Comparison of ENCODE assay signal across 15 mouse cellular contexts in genomic region chr10:117559615-117560395, GRCm38 (mm10).
DNase-seq lines count a peak whose midpoint lies in the region; ATAC-seq and TF ChIP-seq lines count a peak whose summit lies in the region.
"Had no signal": no experiment of that assay in that cellular context is flagged by ENCODE, and none has a peak within 500 bp of the region (broad histone marks: within the 10 kb centered on the region; RNA-seq: fewer than 3 reads in every experiment).

No protein-coding gene starts in this region.

- H3K9ac ChIP-seq in kidney, embryonic 14.5 days (ENCODE audit: low read depth, low read length), result no peak overlapping the region
- H3K9ac ChIP-seq in neural tube, embryonic 13.5 days, result no peak overlapping the region
- H3K9ac ChIP-seq: forebrain, postnatal 0 days; limb, embryonic 13.5 days; lung, embryonic 15.5 days had no signal

- WGBS in kidney, embryonic 14.5 days, result 38% methylated on average over 17 of the region's 17 CpGs
- 73% methylated on average over 17 of the region's 17 CpGs for WGBS in bone marrow, adult 2 months
- WGBS in neural tube, embryonic 13.5 days, result 41% methylated on average over 17 of the region's 17 CpGs

- TF ChIP-seq POLR2A in bone marrow, adult 2 months (IDR thresholded peaks at IDR 0.05; ENCODE audit: borderline replicate concordance, control insufficient read depth, low read depth, low read length), result no peak

- H3K36me3 ChIP-seq in kidney, embryonic 14.5 days (ENCODE audit: control insufficient read depth, insufficient read depth, low read length), result no peaks in the 10 kb centered on the region
- H3K36me3 ChIP-seq in neural tube, embryonic 13.5 days, result no peaks in the 10 kb centered on the region
- H3K36me3 ChIP-seq: limb, embryonic 13.5 days; lung, embryonic 15.5 days had no signal

- TF ChIP-seq CTCF in bone marrow, adult 2 months (IDR thresholded peaks at IDR 0.05; ENCODE audit: control insufficient read depth, insufficient read depth, low read length), result no peak

- no peaks in the 10 kb centered on the region for H3K9me3 ChIP-seq in kidney, embryonic 14.5 days (ENCODE audit: control insufficient read depth, low read length)
- no peaks in the 10 kb centered on the region for H3K9me3 ChIP-seq in neural tube, embryonic 13.5 days
- H3K9me3 ChIP-seq: limb, embryonic 13.5 days; lung, embryonic 15.5 days had no signal

- H3K27me3 ChIP-seq in kidney, embryonic 14.5 days (ENCODE audit: control insufficient read depth, insufficient read depth, low read length), result no peaks in the 10 kb centered on the region
- H3K27me3 ChIP-seq in neural tube, embryonic 13.5 days, result no peaks in the 10 kb centered on the region; the same call in 1 of the 2 replicates
- H3K27me3 ChIP-seq: limb, embryonic 13.5 days; lung, embryonic 15.5 days had no signal

- peaks cover 7% of the 10 kb centered on the region for H3K4me1 ChIP-seq in kidney, embryonic 14.5 days (ENCODE audit: control insufficient read depth, insufficient read depth, low read length)
- H3K4me1 ChIP-seq in bone marrow, adult 2 months (ENCODE audit: control insufficient read depth, insufficient read depth, low read length), result peaks cover 6% of the 10 kb centered on the region
- peaks cover 22% of the 10 kb centered on the region for H3K4me1 ChIP-seq in neural tube, embryonic 13.5 days (replicated peaks)
- H3K4me1 ChIP-seq: lung, embryonic 15.5 days had no signal

- no peak for DNase-seq in kidney, adult 8-10 months
- DNase-seq in 3T3-L1 (ENCODE audit: low read depth, low spot score), result peak; percentile 94
- no peak for DNase-seq in gastrocnemius, postnatal 25 days
- no peak for DNase-seq in layer of hippocampus, adult 11-12 months (ENCODE audit: low spot score)
- DNase-seq: adrenal gland, postnatal 36 days; cerebellum, adult 2 months; forebrain, postnatal 0 days; kidney, adult 2 months; thymus, postnatal 14 days had no signal

- no peak overlapping the region; the same call in 1 of the 2 replicates for H3K27ac ChIP-seq in kidney, embryonic 14.5 days (ENCODE audit: low read depth, low read length)
- peak overlapping the region; percentile 34; the same call in 1 of the 2 replicates for H3K27ac ChIP-seq in bone marrow, adult 2 months (ENCODE audit: control insufficient read depth, insufficient read depth, low read depth, low read length, poor library complexity)
- no peak overlapping the region for H3K27ac ChIP-seq in neural tube, embryonic 13.5 days (replicated peaks)
- H3K27ac ChIP-seq: limb, embryonic 13.5 days; lung, embryonic 15.5 days had no signal

- 0 out of 2 replicates have a peak overlapping the region, but pooled peaks have one; percentile 3 for H3K4me2 ChIP-seq in kidney, embryonic 14.5 days (replicated peaks; ENCODE audit: low read depth, low read length)
- H3K4me2 ChIP-seq in neural tube, embryonic 13.5 days, result peak overlapping the region; percentile 9; the same call in 1 of the 2 replicates
- H3K4me2 ChIP-seq: limb, embryonic 13.5 days; lung, embryonic 15.5 days had no signal

- ATAC-seq in kidney, embryonic 14.5 days (ENCODE audit: low FRiP score, low TSS enrichment), result peak; percentile 50; the same call in 1 of the 2 replicates
- ATAC-seq in neural tube, embryonic 13.5 days (ENCODE audit: low read depth), result peak; percentile 15; the same call in 1 of the 2 replicates
- ATAC-seq in activated CD4-positive, CD25-positive, alpha-beta regulatory T cell, adult 4 months, result no peak
- ATAC-seq: forebrain, postnatal 0 days had no signal

- no peak overlapping the region for H3K4me3 ChIP-seq in kidney, embryonic 14.5 days (ENCODE audit: low read length)
- no peak overlapping the region for H3K4me3 ChIP-seq in bone marrow, adult 2 months (replicated peaks; ENCODE audit: control insufficient read depth, low read depth, low read length)
- no peak overlapping the region for H3K4me3 ChIP-seq in neural tube, embryonic 13.5 days
- H3K4me3 ChIP-seq: limb, embryonic 13.5 days; lung, embryonic 15.5 days had no signal
